In genomic region chr13:76810496-76810939, GRCm38 (mm10) we compare ENCODE assay signal across 9 mouse cellular contexts.
DNase-seq lines count a peak whose midpoint lies in the region; ATAC-seq lines count a peak whose summit lies in the region.
"Had no signal": no experiment of that assay in that cellular context is flagged by ENCODE, and none has a peak within 500 bp of the region (broad histone marks: within the 10 kb centered on the region; RNA-seq: fewer than 3 reads in every experiment).

No protein-coding gene starts in this region.

- H3K9me3 ChIP-seq in forebrain, embryonic 13.5 days (replicated peaks), result no peaks in the 10 kb centered on the region
- H3K9me3 ChIP-seq in kidney, embryonic 16.5 days (ENCODE audit: low read length), result no peaks in the 10 kb centered on the region
- no peaks in the 10 kb centered on the region for H3K9me3 ChIP-seq in neural tube, embryonic 14.5 days (ENCODE audit: control insufficient read depth, low read length)
- H3K9me3 ChIP-seq: stomach, embryonic 15.5 days had no signal

- ATAC-seq in forebrain, embryonic 13.5 days, result peak; percentile 81
- ATAC-seq in kidney, embryonic 16.5 days (ENCODE audit: low FRiP score, low TSS enrichment), result peak; percentile 98
- ATAC-seq in neural tube, embryonic 14.5 days (ENCODE audit: low read depth), result peak; percentile 81

- peak overlapping the region; percentile 39 for H3K4me2 ChIP-seq in forebrain, embryonic 13.5 days
- peak overlapping the region; percentile 28; the same call in 1 of the 2 replicates for H3K4me2 ChIP-seq in kidney, embryonic 16.5 days (replicated peaks; ENCODE audit: low read depth, low read length)
- peak overlapping the region; percentile 23; the same call in 1 of the 2 replicates for H3K4me2 ChIP-seq in neural tube, embryonic 14.5 days (ENCODE audit: low read depth, low read length)
- H3K4me2 ChIP-seq: stomach, embryonic 15.5 days had no signal

- H3K4me1 ChIP-seq in forebrain, embryonic 13.5 days, result peaks cover 18% of the 10 kb centered on the region
- H3K4me1 ChIP-seq in kidney, embryonic 16.5 days (ENCODE audit: insufficient read depth, low read length), result peaks cover 13% of the 10 kb centered on the region; the same call in 1 of the 2 replicates
- H3K4me1 ChIP-seq in neural tube, embryonic 14.5 days (ENCODE audit: control insufficient read depth, insufficient read depth, low read length), result peaks cover 3% of the 10 kb centered on the region; the same call in 1 of the 2 replicates
- H3K4me1 ChIP-seq: stomach, embryonic 15.5 days had no signal

- no peaks in the 10 kb centered on the region for H3K36me3 ChIP-seq in forebrain, embryonic 13.5 days (ENCODE audit: poor library complexity, severe bottlenecking)
- no peaks in the 10 kb centered on the region for H3K36me3 ChIP-seq in kidney, embryonic 16.5 days (ENCODE audit: insufficient read depth, low read length)
- H3K36me3 ChIP-seq in neural tube, embryonic 14.5 days (ENCODE audit: control insufficient read depth, insufficient read depth, low read length), result no peaks in the 10 kb centered on the region
- H3K36me3 ChIP-seq: stomach, embryonic 15.5 days had no signal

- peaks cover 20% of the 10 kb centered on the region for H3K27me3 ChIP-seq in forebrain, embryonic 13.5 days
- H3K27me3 ChIP-seq in kidney, embryonic 16.5 days (ENCODE audit: insufficient read depth, low read length), result no peaks in the 10 kb centered on the region
- H3K27me3 ChIP-seq in neural tube, embryonic 14.5 days (ENCODE audit: control insufficient read depth, insufficient read depth, low read length), result no peaks in the 10 kb centered on the region
- H3K27me3 ChIP-seq: stomach, embryonic 15.5 days had no signal

- no peak overlapping the region for H3K9ac ChIP-seq in forebrain, embryonic 13.5 days
- no peak overlapping the region for H3K9ac ChIP-seq in kidney, embryonic 16.5 days (replicated peaks; ENCODE audit: low read length)
- no peak overlapping the region for H3K9ac ChIP-seq in neural tube, embryonic 14.5 days (replicated peaks; ENCODE audit: low read depth, low read length)
- H3K9ac ChIP-seq: stomach, embryonic 15.5 days had no signal

- DNase-seq in kidney, adult 9 months, result peak; percentile 5
- no peak for DNase-seq in kidney, adult 11 months
- DNase-seq in cerebellum, adult 11 months, result no peak
- no peak for DNase-seq in urinary bladder, postnatal 14 days (ENCODE audit: low spot score)
- no peak for DNase-seq in testis, postnatal 10 days (ENCODE audit: low spot score)

- 1% methylated on average over 7 of the region's 7 CpGs for WGBS in forebrain, embryonic 13.5 days
- WGBS in kidney, embryonic 16.5 days, result 6% methylated on average over 7 of the region's 7 CpGs
- WGBS in neural tube, embryonic 14.5 days, result 4% methylated on average over 7 of the region's 7 CpGs

- H3K27ac ChIP-seq in forebrain, embryonic 13.5 days, result peak overlapping the region; percentile 41; the same call in 1 of the 2 replicates
- peak overlapping the region; percentile 71 for H3K27ac ChIP-seq in kidney, embryonic 16.5 days (ENCODE audit: low read length)
- H3K27ac ChIP-seq in neural tube, embryonic 14.5 days (ENCODE audit: low read depth, low read length), result no peak overlapping the region
- H3K27ac ChIP-seq: stomach, embryonic 15.5 days had no signal

- no peak overlapping the region for H3K4me3 ChIP-seq in forebrain, embryonic 13.5 days
- H3K4me3 ChIP-seq in kidney, embryonic 16.5 days (ENCODE audit: low read length), result no peak overlapping the region
- no peak overlapping the region for H3K4me3 ChIP-seq in neural tube, embryonic 14.5 days (ENCODE audit: low read depth, low read length)
- H3K4me3 ChIP-seq: stomach, embryonic 15.5 days had no signal
